Mouse (Mus musculus): Measurements from ENCODE around the gene Sfr1.

Sfr1 gene

DNA sequence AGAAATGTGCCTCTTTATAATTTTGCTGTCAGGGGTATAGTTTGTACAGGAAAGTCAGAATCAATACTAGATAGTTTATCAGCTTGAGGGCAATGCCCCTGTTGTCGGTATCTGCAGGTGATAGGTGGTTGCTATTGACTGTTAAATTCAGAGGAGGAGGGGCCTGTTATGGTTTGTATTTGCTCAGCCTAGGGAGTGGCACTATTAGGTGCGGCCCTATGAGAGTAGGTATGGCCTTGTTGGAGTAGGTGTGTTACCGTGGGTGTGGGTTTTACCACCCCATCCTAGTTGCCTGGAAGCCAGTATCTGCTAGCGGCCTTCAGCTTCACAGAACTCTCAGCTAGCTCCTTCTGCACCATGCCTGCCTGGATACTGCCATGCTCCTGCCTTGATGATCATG is 22.4 kb downstream of the Sfr1 start:
- no peak for DNase-seq

DNA sequence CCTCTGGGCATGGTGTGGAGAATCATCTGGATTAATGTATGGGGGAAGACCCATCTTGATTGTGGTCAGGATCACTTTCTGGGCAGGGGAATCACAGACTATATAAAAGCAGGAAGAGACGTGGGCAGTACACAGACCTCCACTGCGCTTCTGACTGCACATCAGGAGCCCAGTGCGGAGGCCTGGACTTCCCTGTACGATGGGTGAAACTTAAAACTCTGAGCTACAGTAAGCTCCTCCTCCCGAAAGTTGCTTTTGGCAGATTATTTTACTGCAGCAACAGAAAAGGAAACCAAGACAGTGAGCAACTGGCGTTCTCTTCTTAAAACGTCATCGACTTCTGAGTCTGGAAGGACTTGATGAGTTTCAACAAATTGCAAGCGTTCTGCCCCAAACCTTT is 23.4 kb downstream of the Sfr1 start:
- DNase-seq: no peak

DNA sequence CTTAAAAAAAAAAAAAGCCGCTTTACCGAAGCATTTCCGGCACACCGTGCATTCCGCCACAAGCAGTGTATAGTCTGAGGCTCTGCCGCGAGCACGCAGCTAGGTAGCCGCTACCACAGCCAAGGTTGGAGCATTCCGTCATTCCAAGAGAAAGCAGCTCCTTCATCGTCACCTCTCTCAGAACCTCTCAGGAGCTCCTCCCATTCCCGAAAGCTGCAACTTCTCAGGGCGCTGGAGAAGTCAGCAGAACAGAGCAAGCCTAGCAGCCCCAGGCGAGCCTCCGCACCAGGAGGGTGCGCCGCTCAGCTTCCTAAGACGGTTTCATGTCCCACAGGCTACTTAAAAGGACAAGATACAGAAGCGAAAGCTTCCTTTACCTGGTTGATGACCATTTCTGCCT is 24.1 kb downstream of the Sfr1 start:
- no peak for DNase-seq

DNA sequence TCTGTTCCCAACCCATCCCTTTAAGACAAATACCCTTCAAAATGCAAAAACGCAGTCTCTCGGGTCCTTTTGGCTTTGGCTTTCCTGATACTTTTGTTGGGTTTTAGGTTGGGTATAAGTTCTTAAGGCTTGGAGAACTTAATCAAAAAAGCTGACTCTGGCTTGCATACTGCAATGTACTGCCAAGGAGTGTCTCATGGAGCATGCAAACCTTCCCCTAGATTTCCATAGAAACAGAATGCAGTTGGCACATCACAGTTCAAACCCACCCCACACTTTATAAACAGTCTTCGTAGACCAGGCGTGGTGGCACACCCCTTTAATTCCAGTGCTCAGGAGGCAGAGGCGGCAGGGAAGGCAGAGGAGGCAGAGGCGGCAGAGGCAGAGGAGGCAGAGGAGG is 46.4 kb downstream of the Sfr1 start:
- DNase-seq: no peak

DNA sequence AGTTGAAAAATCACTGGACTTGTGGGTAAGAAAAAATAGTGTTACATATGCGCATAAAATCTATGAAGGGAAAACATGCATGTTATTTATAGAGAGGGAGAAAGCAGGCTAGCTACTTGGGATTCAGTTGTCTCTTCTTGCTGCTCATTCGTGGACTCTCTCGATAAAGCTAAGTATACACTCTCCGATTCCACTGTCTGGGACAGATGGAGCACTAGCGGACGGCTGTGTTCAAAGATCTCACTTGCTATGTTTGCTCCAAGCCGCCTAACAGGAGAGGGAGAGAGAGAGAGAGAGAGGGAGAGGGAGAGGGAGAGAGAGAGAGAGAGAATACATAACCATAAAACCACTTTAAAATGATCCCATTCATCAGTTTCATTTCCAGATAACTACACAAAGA is 48.7 kb downstream of the Sfr1 start:
- DNase-seq: no peak

DNA sequence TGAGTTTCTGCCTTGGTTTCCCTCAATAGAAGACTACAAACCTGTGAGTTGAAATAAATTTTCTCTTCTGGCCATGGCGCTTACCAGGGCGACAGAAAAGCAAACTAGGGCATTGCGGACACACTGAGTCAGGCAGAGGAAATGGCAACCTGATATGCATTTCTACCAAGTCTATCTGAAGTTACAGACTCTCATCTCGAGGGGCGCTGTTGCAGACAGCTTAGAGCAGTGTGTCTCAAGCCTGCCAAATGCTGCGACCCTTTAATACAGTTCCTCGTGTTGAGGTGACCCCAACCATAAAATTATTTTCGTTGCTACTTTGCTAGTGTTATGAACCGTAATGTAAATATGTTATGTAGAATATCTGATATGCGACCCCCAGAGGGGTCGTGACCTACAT is 49.5 kb downstream of the Sfr1 start:
- no peak for DNase-seq

DNA sequence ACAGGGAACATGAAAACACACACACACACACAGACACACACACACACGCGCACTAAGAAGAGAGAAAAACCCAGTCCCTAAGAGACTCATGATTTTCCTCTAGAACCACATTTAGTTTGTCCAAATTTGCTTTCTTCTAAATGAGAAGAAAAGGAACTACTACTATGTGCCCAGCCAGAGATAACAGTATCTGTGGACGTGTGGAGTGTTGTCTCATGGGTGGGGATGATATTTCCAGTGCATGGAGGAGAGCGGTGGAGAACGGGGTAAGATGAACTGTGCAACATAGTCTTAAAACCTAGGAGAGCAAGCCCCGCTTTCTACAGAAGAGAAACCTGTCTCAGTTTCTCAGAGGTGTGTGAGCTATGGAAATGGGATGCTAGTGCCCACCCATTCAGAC is 52.4 kb downstream of the Sfr1 start:
- DNase-seq: no peak
